Mouse (Mus musculus) adrenal gland (tissue): Measurements from ENCODE around the gene Cd207.
"Not testable (repeated sequence)": the region's sequence is repeated elsewhere in the genome, so short reads cannot be mapped to it uniquely, and the experiment has no call there.

Experiments
- intact Hi-C: fragments of 180-260 bp; cut with DNase I; formaldehyde crosslinking; loops from one replicate; pipeline ENCODE4 v1.15.1; 2025

The Cd207 gene

DNA sequence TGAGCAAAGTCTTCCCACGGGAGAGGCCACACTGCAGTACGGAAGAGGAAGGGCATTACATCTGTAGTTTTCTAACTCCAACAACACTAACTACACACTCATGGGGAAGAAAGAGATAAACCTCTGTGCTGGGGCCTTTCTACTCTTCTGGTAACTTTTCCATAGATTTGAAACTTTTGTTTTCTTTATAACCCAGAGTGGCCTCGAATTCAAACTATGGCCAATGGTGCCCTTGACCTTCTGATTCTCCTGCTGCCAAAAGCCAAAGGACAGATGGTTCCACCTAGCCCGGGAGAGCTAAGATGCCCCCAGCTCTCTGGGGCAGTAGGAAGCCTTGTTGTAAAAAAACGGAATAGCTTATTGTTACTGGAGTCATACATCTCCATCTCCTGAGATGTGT, 22.3 kb upstream of the Cd207 start:
- intact Hi-C loops: no loop called here

DNA sequence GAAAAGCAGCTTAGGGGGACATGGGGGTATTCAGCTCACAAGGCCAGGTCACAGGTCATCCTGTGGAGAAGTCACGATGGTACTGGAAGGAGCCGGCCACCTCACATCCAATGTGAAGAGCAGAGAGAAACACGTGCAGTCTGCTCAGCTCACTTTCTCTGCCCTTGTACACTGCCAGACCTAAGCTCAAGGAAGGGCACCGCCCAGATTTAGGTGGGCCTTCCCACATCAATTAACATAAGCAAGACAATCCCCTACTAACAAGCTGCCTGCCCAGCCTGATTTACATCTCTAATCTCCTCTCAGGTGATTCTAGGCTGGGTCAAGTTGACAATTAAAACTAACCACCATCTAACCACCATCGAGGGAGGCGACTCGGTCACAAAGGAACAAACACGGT, 20.3 kb upstream of the Cd207 start:
- intact Hi-C loops: no loop called here

DNA sequence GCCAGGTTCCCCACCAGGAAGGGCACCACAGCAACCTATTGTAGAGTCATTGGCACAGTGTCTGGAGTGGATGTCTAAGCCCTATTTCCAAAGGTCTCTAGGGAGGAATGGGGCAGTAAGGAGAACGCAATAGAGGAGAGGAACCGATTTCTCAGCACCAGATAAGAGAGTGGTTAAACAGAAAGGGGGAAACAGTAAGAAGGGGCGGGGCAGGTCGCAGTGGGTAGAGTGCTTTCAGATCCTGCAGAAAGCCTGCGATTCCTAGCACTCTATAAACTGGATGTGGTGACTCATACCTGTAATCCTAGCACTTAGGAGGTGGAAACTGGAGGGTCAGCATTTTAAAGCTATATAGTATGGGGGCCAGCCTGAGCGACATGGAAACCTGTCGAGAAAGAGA, 19.0 kb upstream of the Cd207 start:
- intact Hi-C loops: no loop called here

DNA sequence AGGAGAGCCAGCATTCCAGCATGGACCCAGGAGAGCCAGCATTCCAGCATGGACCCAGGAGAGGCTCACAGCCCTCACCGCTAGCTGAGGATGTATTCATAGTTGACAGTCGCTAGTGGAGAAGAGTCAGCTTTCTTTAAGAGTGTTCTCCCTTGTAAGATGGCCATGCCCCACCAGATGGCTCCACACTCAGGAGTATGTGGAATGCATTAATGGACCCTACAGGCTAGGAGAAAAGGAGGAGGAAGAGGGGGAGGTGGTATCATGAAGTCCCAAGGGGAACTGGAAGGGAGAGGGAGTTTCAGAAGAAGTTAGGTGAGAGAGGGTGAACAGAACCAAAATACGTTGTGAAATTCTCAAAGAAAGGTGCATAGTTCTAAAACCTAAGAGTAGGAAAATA, 18.1 kb upstream of the Cd207 start:
- intact Hi-C loops: loop anchor here (2.0 kb wide), 1 partner anchor 35 kb away; no protein-coding TSS in a partner anchor

DNA sequence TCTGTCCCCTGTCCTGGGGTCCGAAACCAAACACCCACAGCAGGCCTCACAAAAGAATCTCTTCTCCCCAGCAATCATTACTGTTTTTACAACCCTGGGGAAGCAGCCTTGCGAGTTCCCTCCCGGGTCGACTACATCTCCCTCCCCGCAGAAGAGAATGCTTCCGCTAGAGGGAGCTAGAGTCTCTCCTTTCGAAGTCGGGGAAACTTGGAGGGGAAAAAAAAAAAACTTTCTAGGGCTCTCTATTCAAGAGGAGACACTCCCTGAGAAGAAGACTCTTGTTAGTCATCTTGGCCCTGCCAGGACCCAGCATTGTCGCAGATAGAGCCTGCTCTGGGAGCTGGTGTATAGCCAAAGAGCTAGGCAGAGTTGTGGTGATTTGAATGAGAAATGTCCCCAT, 16.2 kb upstream of the Cd207 start:
- intact Hi-C loops: loop anchor here (2.0 kb wide), 1 partner anchor 37 kb away; no protein-coding TSS in a partner anchor

DNA sequence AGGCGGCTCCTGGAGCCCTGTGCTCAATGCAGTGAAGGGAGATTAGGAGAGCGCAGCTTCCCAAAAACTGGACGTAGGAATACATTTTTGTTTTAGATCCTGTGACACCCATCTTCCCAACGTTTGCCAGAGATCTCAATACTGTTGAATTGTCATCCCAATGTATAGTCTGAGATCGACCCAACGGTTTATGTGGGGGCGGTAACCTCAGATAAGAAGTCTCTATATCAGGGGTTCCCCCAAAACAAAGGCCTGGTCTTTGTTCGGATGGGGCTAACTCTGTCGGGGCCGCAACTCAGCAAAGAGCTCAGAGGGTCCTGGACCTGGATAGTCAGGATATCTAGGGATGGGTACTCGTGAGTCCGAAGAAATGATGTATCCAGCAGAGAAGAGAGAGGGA, 15.3 kb upstream of the Cd207 start:
- intact Hi-C loops: no loop called here

DNA sequence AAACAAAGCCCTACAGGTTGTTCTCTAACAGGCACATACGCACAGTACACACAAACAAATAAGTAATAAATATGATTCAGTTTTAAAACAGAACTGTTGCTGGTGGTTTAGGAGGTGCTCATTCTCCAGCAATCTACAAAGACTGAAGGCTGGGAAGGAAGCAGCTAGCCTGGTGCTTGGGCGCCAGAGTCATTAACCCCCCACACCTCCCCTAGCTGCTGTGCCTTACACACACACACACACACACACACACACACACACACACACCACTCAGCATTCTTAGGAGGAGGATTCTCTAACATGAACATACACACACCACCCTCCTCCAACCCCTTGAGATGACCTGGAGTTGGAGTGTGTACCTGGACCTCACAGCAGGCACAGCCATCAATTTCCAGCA, 13.3 kb upstream of the Cd207 start:
- intact Hi-C loops: loop anchor here (1.0 kb wide), 1 partner anchor 41 kb away; no protein-coding TSS in a partner anchor

DNA sequence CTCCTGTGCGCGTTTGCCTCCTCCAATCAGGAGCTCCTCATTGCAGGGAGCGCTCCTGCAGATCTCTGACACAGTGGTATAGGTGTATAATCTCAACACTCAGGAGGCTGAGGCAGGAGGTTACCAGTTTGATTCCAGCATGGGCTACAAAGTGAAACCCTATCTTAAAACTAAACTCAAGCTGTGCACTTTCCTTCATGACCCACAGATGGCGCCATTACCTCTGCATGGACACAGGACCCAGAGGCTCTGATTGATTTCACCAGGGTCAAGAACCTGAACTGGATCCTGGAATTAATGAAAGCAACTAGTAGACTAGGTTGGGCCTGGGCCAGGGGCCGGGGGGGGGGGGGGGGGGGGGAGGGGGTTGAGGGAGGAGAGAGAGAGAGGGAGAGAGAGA, 12.6 kb upstream of the Cd207 start:
- intact Hi-C loops: loop anchor here (1.0 kb wide), 1 partner anchor 40 kb away; no protein-coding TSS in a partner anchor

DNA sequence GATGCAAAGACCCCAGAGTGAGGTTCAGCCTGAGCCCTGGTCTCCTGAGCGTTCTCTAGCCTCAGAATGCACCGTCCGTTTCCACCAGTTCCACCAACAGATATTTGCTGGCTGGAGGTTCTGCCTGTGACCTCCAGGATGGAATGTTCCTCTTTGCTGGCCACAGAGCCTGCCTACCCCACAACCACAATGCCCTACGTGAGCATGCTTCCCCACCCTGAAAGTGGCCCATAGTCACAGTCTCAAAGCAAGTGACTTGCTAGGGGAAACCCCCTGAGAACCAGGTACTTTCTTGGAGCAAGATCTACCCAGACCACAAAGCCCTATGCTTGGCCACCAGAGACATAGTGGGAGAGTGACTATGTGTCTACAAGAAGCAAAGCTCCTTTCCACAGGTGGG, 11.7 kb upstream of the Cd207 start:
- intact Hi-C loops: no loop called here

DNA sequence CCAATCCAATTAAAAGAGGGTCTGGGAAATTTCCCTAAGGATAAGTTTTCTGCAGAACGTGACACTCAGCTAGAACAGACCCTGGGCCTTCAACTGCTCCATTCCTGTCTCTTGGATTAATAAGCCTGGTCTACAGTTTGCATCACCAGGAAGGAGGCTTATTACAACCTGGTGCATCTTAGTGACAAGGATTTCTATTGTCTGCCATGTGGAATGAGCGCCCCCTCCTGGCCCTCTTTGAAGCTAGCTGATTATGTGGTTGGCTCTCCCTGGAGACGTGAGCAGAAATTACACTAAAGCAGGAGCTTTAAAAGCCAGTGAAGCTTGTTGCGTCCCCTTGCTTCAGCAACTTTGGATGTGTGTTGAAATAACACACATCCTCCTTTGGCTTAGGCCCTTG, 4.3 kb downstream of the Cd207 start:
- intact Hi-C loops: loop anchor here (2.0 to 10.0 kb wide), 2 partner anchors 91 to 319 kb away; no protein-coding TSS in a partner anchor

DNA sequence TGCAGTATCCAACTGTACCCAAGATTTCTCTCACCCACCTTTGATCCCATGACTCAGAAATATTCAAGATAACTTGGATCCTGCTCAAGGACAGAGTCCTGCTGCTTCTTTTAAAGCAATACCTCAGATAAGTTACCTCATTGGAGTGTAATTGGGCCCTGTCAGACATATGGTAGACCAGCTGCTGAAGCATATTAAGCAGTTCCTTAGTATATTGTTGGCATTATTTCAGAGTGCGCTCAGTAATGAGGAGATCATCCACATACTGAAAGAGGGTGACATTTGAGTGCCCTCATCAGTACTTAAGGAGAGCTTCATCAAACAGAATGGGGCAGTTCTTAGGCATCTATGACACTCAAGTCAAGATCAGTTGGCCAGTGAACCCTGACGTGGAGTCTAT, 12.6 kb downstream of the Cd207 start:
- intact Hi-C loops: no loop called here

DNA sequence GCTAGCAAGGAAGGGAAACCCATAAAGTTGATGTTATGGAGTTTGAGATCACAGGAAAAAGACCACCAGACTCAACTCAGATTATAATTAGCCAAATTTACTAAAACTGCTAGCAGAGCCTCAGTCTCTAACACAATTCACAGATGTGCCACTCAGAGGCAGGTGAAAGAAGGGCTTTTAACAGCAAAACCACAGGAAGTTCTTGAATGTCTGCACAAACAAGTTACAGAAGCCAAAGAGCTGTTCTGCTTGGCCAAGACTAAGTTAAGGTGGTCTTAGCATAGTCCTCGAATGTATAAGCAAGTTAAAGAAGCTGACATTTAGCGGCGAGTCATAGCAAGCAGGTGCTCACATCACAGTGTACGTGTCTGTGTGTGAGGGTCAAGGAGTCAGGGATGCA, 16.8 kb downstream of the Cd207 start:
- intact Hi-C loops: no loop called here

DNA sequence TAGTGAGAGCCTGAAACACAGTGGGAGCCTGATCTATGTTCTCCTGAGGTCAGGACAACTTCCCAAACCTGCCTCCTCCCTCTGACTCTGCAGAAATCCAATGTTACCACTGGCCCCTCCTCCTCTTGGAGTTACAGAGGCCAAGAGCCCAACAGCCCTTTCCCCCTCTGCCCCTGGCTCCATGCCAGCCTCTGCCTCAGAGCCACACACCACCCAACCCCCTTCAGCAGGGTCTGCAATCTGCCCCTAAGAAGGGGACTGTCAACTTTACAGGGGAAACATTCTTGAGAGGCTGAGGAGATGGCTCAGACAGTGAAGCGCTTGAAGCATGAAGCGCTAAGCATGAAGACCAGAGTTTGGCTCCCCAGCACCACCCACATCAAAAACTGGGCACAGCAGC, 21.6 kb downstream of the Cd207 start, which contains the start of gene Clec4f:
Gene Clec4f, minus strand, starts transcription at position 101 of the 400 bp plus-strand sequence.
- intact Hi-C loops: no loop called here

DNA sequence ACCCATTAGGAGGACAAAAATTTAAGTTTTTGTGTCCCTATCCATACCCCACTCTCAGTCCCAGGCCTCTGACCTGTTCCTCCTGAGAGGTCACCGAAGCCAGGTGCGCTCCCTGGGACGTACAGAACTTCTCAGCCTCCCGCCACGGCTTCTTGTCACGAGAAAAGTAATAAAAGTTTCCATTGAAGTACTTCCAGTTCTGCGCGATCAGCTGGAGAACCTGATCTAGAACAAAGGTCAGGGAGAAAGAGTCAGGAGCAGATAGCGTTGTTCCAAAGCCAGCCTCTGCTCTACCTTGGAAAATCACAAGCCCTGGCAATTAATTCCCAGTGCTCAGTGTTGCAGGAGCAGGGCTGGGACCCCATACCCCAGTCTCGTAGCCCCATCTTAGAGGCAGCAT, 30.9 kb downstream of the Cd207 start:
- intact Hi-C loops: no loop called here

DNA sequence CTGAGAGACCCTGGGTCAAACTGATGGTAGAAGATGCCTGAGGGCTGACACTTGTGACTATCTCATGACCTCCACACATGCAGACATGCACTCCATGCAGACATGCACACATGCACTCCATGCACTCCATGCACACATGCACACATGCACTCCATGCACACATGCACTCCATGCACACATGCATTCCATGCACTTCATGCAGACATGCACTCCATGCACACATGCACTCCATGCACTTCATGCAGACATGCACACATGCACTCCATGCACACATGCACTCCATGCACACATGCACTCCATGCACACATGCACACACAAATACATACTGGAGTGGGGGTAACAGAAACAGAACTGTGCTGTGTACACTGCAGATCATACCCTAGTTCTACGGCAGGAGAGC, 42.3 kb downstream of the Cd207 start:
- intact Hi-C loops: no loop called here

DNA sequence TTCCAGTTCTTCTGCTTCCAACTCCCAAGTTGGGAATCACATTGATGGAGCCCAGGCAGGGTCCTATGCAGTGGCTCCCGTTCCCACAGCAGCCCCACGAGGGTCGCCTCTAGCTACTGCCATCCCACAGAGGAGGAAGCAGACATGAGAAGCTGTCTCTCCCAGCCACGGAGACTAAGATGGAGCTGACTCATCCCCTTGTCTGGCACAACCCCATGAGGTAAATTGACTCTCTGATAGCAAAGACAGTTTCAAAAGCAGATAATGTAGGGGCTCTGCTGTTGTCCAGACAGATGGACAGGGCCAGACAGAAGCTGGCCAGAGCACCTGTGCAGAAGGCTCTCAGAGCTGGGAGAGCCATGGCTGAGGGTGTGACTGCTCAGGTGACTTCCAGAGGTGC, 43.0 kb downstream of the Cd207 start:
- intact Hi-C loops: not testable (repeated sequence)

DNA sequence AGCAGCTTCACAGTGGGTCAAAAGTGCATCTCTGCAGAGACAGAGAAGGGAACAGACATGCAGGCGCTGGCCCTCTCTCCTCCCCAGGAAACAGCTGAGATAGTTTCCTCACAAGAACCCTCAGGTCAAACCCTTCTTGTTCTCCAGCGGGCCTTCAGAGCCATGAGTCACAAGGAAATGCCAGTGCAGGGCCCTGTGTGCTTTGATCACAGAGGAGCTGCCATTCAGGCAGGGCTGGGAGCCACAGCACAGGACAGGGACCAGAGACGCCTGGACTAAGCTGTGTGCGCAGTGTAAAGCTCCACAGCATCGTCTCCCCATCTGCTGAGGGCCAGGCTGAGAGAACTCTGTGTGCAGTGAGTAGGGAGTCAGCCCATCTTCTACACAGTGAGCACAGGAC, 43.6 kb downstream of the Cd207 start:
- intact Hi-C loops: not testable (repeated sequence)

DNA sequence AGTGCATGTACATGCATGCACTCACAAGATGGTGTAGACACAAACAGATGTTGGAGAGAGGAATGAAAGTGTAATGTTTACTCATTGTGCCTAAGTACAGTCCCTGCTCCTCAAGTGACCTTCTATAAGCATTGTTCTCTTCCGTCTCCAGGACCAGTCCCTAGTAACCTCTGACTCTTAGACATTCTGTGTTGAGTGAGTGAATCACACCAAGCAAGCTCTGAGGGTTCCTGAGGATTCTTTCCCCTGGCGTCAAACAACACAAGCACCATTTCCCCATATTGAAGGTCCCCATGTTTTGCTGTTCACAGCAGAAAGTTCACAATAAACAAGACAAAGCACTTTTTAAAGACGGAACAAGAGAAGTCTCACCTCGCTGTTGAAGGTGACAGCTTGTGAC, 45.8 kb downstream of the Cd207 start:
- intact Hi-C loops: no loop called here

DNA sequence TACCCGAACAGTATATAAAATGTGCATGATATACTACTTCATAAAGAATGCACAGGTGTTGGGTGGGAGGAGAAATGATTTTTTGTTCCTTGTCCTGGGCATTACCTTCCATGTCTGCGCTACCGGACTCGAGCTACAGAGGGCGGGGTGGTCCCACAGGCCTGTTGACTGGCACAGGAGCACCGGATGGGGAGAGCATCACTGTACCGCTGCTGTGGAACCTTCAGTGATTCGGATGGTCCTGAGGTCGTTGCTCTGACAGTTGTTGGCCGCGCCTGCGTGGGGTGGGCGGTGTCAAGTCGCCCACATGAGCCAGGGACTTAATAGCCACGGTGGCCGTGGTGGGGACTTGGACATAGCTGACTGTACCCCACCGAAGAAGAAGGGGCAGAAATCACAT, 50.9 kb downstream of the Cd207 start:
- intact Hi-C loops: no loop called here
